Mouse (Mus musculus) liver, adult (tissue): ENCODE data around the gene Vwa5b1.

Experiments used
- GATA4 ChIP-seq: IDR thresholded peaks from 2 replicates; pipeline ENCODE4 v1.6.1; 2014; ENCODE audit warnings: mild to moderate bottlenecking, low read length; ENCODE audit not compliant: insufficient replicate concordance

Vwa5b1 gene

GRCm38 (mm10) chr4:138601926-138602325 lies 33.8 kb downstream of the Vwa5b1 start:
- no peak for TF ChIP-seq GATA4

GRCm38 (mm10) chr4:138597904-138598347 lies 37.8 kb downstream of the Vwa5b1 start:
- TF ChIP-seq GATA4: no peak

DNA sequence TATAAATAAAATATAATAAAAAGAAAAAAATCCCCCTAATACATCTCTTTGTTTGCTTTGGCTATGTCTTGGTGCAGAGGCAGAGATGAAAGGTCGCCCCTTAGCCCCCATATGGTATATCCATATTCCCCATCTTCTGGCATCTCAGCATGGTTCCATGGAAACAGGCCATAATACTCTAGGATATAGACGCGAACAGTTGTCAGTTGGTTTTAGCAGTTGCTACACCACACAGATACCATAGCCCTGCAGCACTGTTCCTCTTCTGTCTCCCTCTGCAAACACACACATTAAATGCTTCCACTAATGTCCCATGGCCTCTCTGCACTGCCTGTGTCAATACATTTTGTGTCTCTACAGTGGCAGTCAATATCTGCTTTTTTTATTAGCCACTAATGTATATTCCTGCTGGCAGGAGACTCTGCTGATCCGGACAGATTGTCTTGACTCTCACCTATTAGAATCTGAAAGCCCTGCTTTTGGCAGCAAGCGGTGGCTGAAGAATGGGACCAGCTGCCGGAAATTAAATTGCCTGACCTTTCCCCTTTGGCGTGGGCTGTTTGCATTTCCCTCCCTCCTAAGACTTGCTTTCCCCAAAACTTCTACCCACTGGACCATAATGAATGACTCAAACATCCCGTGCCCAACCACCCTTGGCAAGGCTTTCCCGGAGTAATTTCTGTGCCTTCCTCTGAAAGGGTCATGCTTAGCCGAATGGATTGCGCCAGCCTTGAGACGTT lies 39.1 kb downstream of the Vwa5b1 start:
- no peak for TF ChIP-seq GATA4

DNA sequence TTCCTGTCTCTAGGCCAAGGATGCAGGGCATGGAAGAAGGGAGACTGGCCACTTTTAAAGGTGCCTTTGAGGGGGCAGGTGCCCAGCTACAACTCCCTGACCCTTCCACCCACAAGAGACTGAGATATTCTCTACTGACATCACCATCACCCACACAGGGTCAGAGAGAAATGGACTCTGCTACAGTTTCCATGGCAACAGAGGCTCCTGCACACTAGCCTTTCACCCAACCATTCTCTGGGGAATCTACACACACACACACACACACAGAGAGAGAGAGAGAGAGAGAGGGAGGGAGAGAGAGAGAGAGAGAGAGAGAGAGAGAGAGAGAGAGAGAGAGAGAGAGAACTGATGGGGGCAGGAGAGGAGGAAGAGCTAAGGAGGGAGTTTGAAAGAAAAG lies 50.7 kb downstream of the Vwa5b1 start:
- TF ChIP-seq GATA4: no peak

- no peak for TF ChIP-seq GATA4
These were observed 53.2 kb downstream of the Vwa5b1 start for GRCm38 (mm10) chr4:138582446-138582845.

- TF ChIP-seq GATA4: no peak
These were observed 57.3 kb downstream of the Vwa5b1 start for GRCm38 (mm10) chr4:138578406-138578805.

- TF ChIP-seq GATA4: no peak
These were observed 59.0 kb downstream of the Vwa5b1 start for GRCm38 (mm10) chr4:138576661-138577060.

- TF ChIP-seq GATA4: no peak
These were observed 60.7 kb downstream of the Vwa5b1 start for GRCm38 (mm10) chr4:138574800-138575606.

DNA sequence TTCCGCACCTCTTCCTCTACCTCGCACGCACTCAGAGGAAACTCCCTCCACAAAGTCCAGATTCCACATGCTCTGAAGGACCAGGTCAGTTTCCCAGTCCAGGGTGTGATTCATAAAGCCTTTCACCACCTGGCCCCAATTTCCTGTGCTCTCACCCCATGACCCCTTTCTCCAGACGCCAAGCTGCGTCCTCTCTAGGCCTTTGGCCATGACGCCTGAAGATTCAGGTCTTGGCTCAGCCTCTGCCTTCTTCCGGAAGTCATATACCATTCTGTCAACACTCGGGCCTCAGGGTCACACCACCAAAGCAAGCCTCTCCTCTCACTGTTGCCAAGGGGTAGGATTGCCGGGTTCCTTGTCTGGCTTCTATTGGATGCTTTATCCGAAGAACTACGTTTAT lies 65.8 kb downstream of the Vwa5b1 start:
- no peak for TF ChIP-seq GATA4

GRCm38 (mm10) chr4:138568275-138568674 lies 67.4 kb downstream of the Vwa5b1 start:
- TF ChIP-seq GATA4: no peak

DNA sequence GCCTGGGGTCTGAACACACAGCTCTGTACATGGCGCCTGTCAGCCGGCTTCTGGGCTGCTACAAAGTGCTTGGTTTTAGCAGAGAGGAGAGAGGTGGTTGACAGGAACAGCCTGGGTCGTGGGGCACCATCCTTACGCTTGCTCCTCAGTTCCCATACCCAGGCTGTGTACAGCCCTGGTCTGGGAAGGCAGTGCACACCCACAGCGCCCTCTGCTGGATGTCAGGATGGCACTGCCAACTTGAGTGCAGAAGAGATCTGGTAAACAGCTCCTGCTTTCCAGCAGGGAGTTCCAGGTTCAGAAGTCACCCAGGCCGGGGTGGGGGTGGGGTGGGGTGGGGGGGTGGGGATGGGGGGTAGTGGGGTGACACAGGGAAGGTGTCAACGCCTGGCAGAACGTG lies 73.7 kb downstream of the Vwa5b1 start:
- no peak for TF ChIP-seq GATA4

GRCm38 (mm10) chr4:138555531-138555930 lies 80.2 kb downstream of the Vwa5b1 start:
- no peak for TF ChIP-seq GATA4

DNA sequence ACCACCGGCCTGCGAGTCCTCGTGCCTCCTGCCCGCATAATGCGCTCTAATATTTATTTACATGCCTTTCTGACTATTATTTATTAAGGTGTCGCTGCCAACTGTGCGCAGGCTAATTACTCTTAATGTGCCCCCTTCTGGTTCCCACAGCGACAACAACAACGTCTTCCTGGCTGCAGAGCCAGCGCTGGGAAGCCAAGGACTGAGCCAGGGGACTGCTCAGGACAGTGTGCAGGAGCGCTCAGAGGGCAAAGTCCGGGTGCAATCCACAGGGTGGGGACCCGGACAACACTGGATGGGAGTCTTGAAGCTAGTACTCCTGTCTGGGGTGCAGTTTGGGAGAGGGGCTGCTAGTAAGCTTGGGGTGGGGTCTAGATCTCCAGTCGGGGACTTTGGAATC lies 80.8 kb downstream of the Vwa5b1 start:
- TF ChIP-seq GATA4: no peak

DNA sequence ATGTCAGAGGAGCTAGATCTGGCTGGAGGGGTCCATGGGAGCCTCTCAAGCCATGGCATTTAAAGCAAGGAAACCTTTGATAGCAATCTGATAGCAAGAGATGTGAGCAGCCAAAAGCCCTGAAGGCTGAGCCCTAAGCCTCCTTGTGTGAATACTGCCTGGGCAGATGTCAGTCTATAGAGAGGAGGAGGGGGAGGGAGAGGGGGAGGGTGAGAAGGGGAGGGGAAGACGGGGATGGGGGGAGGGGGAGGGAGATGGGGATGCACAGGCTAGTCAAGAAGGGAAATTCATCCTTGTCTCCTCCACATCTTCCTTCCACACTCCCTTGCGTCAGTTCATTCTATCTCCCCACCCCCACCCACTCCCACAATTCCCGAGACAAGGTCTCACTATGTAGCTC lies 81.4 kb downstream of the Vwa5b1 start:
- TF ChIP-seq GATA4: no peak

DNA sequence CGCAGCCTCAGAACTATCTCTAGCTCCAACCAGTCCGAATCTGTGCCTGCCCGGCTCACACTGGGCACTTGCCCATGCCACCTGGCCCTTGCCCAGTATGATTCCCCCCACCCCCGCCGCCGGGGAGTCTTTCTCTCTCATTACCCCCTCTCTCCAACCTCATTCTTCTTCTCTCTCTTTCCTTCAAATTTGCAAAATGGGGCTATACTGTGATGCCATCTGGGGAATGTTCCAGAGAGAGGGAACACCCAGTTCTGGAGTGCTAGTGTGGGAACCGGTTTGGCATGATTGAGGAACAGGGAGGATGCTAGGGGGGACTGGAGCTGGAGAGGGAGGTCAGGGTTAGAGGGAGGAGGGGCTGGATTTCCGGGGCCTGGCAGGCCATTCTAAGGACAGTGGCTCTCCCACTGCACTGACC lies 82.2 kb downstream of the Vwa5b1 start:
- no peak for TF ChIP-seq GATA4

GRCm38 (mm10) chr4:138553116-138553515 lies 82.6 kb downstream of the Vwa5b1 start:
- TF ChIP-seq GATA4: no peak
